Mouse (Mus musculus) bone marrow macrophage, adult 2 months (primary cell): ENCODE results near the gene Ackr4.

Experiments used
- CTCF ChIP-seq: IDR thresholded peaks from 2 replicates; pipeline ENCODE4 v1.5.1; 2012; ENCODE audit warnings: low read depth, mild to moderate bottlenecking, low read length, moderate library complexity
- POLR2A ChIP-seq: IDR thresholded peaks from 2 replicates; pipeline ENCODE4 v1.6.1; 2012; ENCODE audit warnings: mild to moderate bottlenecking, low read depth, low read length, borderline replicate concordance

- no peak for TF ChIP-seq CTCF
- TF ChIP-seq POLR2A, result no peak
Measured at GRCm38 (mm10) chr9:104043676-104044075, 83.1 kb downstream of the Ackr4 start.
